Mouse (Mus musculus) myocyte (in vitro differentiated cells): ENCODE data around the gene Ldha.

Source experiments
- CEBPB ChIP-seq: IDR thresholded peaks from 2 replicates; pipeline ENCODE4 v1.6.1; 2011; ENCODE audit warnings: mild to moderate bottlenecking, moderate library complexity; ENCODE audit not compliant: poor library complexity, insufficient read depth, severe bottlenecking
- E2F4 ChIP-seq: IDR thresholded peaks from one replicate; pipeline ENCODE4 v1.6.1; 2011; ENCODE audit warnings: mild to moderate bottlenecking, control low read depth, moderate library complexity; ENCODE audit not compliant: insufficient read depth
- MAX ChIP-seq: IDR thresholded peaks from one replicate; pipeline ENCODE4 v1.6.1; 2011; ENCODE audit warnings: low read depth, mild to moderate bottlenecking, control low read depth
- MYOD1 ChIP-seq, 3 experiments: IDR thresholded peaks; one replicate each; pipeline ENCODE4 v1.6.1; 2011; ENCODE audit warnings: control low read depth in 2 of 3, low read depth in 2 of 3, mild to moderate bottlenecking in 2 of 3, moderate library complexity in 1 of 3; ENCODE audit not compliant: insufficient read length in 2 of 3, control insufficient read depth in 1 of 3
- POLR2A ChIP-seq: IDR thresholded peaks from one replicate; pipeline ENCODE4 v1.6.1; 2011; ENCODE audit warnings: low read depth, mild to moderate bottlenecking, control low read depth, moderate library complexity; ENCODE audit not compliant: insufficient read length
- POLR2AphosphoS2 ChIP-seq: IDR thresholded peaks from one replicate; pipeline ENCODE4 v1.6.1; 2011; ENCODE audit warnings: low read depth, control low read depth; ENCODE audit not compliant: insufficient read length
- TCF12 ChIP-seq: IDR thresholded peaks from one replicate; pipeline ENCODE4 v1.6.1; 2011; ENCODE audit warnings: mild to moderate bottlenecking, control low read depth; ENCODE audit not compliant: poor library complexity, insufficient read depth, severe bottlenecking

DNA sequence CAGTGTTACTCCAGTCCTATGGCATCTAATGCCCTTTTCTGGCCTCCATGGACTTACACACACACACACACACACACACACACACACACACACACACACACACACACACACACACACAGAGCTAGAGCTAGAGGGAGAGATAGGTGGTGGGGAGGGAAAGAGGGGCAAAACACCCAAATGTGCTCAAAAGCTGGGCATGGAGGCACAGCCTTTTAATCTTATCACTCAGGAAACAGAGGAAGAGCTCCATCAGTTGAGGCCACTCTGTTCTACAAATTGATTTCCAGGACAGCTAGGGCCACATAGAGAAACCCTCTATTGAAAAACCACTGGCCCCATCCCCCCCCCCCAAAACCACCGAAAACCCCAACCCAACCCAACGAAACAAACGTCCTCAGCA is 42.0 kb downstream of the Ldha start:
- no peak for TF ChIP-seq POLR2A
- no peak for TF ChIP-seq POLR2AphosphoS2
- no peak for TF ChIP-seq TCF12
- TF ChIP-seq MYOD1 (IDR thresholded peaks at IDR 0.05; ENCODE audit: control insufficient read depth in 1 of 3, insufficient read length in 2 of 3, low read depth in 2 of 3) = no peak
- no peak for TF ChIP-seq MAX
- TF ChIP-seq E2F4 = no peak
- no peak for TF ChIP-seq CEBPB
